Mouse (Mus musculus) small intestine, adult 2 months (tissue): Measurements from ENCODE around the gene Pcyt1b.

Experiments used
- CTCF ChIP-seq: fragments of 200-500 bp; IDR thresholded peaks from 2 replicates; pipeline ENCODE4 v1.5.1; 2012; ENCODE audit warnings: low read depth, mild to moderate bottlenecking, control low read depth, inconsistent platforms, low read length, moderate library complexity, mixed read lengths; ENCODE audit not compliant: insufficient replicate concordance, insufficient read length; ENCODE audit errors: extremely low read depth
- POLR2A ChIP-seq: fragments of 200-500 bp; IDR thresholded peaks from 2 replicates; pipeline ENCODE4 v1.6.1; 2012; ENCODE audit warnings: low read depth, mild to moderate bottlenecking, control low read depth, inconsistent platforms, low read length, moderate library complexity

DNA sequence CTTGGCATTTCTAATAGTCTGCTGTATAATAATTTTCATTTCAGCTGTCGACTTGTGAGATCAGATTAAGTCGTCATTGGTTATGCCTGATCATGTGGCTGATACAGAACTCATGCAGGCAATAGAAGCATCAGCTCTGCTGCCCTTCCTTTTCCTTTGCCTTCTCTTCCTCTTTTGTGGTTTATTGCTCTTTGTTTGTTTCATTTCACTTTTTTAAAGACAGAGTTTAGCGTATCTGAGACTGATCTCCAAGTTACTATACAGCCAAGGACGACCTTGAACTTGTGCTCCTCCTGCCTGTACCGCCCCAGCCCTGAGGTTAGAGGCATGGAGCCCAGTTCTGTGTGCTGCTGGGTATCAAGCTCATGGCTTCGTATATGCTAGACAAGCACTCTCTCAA is 34.6 kb downstream of the Pcyt1b start:
- TF ChIP-seq CTCF (no peak), POLR2A (no peak)
